Mouse (Mus musculus): ENCODE results near the gene Erbin.
A peak's percentile ranks its signal among the peaks of the same experiment; 100 is the strongest.

The Erbin gene

GRCm38 (mm10) chr13:103920261-103920932 lies at the start of gene Erbin:
Gene Erbin, minus strand, starts transcription at chr13:103920514.
- DNase-seq (ENCODE audit: low spot score) = no peak

- no peak for DNase-seq (ENCODE audit: low spot score)
Observed at GRCm38 (mm10) chr13:103969912-103970311, 49.6 kb upstream of the Erbin start.

- no peak for DNase-seq (ENCODE audit: low spot score)
Observed at GRCm38 (mm10) chr13:103967987-103968386, 47.7 kb upstream of the Erbin start.

GRCm38 (mm10) chr13:103966696-103967215 lies 46.4 kb upstream of the Erbin start:
- no peak for DNase-seq (ENCODE audit: low spot score)

- DNase-seq (ENCODE audit: low spot score) = no peak
Observed at GRCm38 (mm10) chr13:103965187-103965586, 44.9 kb upstream of the Erbin start.

GRCm38 (mm10) chr13:103963094-103963493 lies 42.8 kb upstream of the Erbin start:
- no peak for DNase-seq (ENCODE audit: low spot score)

GRCm38 (mm10) chr13:103959841-103960240 lies 39.5 kb upstream of the Erbin start:
- no peak for DNase-seq (ENCODE audit: low spot score)

GRCm38 (mm10) chr13:103958607-103959123 lies 38.4 kb upstream of the Erbin start:
- no peak for DNase-seq (ENCODE audit: low spot score)

- DNase-seq (ENCODE audit: low spot score) = no peak
Observed at GRCm38 (mm10) chr13:103957175-103957940, 37.0 kb upstream of the Erbin start.

GRCm38 (mm10) chr13:103955652-103956051 lies 35.3 kb upstream of the Erbin start:
- no peak for DNase-seq (ENCODE audit: low spot score)

- no peak for DNase-seq (ENCODE audit: low spot score)
Observed at GRCm38 (mm10) chr13:103951393-103951792, 31.1 kb upstream of the Erbin start.

- no peak for DNase-seq (ENCODE audit: low spot score)
Observed at GRCm38 (mm10) chr13:103940796-103941195, 20.5 kb upstream of the Erbin start.

GRCm38 (mm10) chr13:103924586-103924985 lies 4.3 kb upstream of the Erbin start:
- no peak for DNase-seq (ENCODE audit: low spot score)

GRCm38 (mm10) chr13:103923402-103924065 lies 3.2 kb upstream of the Erbin start:
- DNase-seq (ENCODE audit: low spot score) = no peak

GRCm38 (mm10) chr13:103921831-103922380 lies 1.6 kb upstream of the Erbin start:
- no peak for DNase-seq (ENCODE audit: low spot score)

- DNase-seq (ENCODE audit: low spot score) = peak; percentile 65
Observed at GRCm38 (mm10) chr13:103920933-103921830, 868 bp upstream of the Erbin start.

- no peak for DNase-seq (ENCODE audit: low spot score)
Observed at GRCm38 (mm10) chr13:103919956-103920260, 406 bp downstream of the Erbin start.

GRCm38 (mm10) chr13:103919234-103919955 lies 919 bp downstream of the Erbin start:
- DNase-seq (ENCODE audit: low spot score) = no peak

GRCm38 (mm10) chr13:103918432-103918831 lies 1.9 kb downstream of the Erbin start:
- no peak for DNase-seq (ENCODE audit: low spot score)

GRCm38 (mm10) chr13:103914114-103914736 lies 6.1 kb downstream of the Erbin start:
- DNase-seq (ENCODE audit: low spot score) = no peak

Measured in layer of hippocampus, adult 9-10 months (tissue).